Mouse (Mus musculus) liver, adult 2 months (tissue): Measurements from ENCODE around the gene Sgpp2. TPM values are rescaled to one million over a fixed set of nuclear protein-coding genes. Genes with fewer than 3 reads are reported as not detected.

Experiments used
- DNase-seq: peaks from one replicate; pipeline ENCODE4 v3.0.0-alpha.2; 2011; ENCODE audit warnings: low read depth, low spot score; ENCODE audit errors: extremely low read depth
- H3K27ac ChIP-seq: fragments of 200-500 bp; replicated peaks from 2 replicates; pipeline ENCODE4 v1.5.1; 2012; ENCODE audit warnings: low read depth, mild to moderate bottlenecking, control low read depth, inconsistent platforms, low read length; ENCODE audit not compliant: insufficient read depth
- H3K27me3 ChIP-seq: fragments of 200-500 bp; 2 replicates; pipeline ENCODE4 v1.6.1; 2012; ENCODE audit warnings: mild to moderate bottlenecking, moderate library complexity, low read length, inconsistent platforms; ENCODE audit not compliant: control insufficient read depth, insufficient read depth
- H3K36me3 ChIP-seq: fragments of 200-500 bp; 2 replicates; pipeline ENCODE4 v1.6.1; 2012; ENCODE audit warnings: low read length, inconsistent platforms; ENCODE audit not compliant: control insufficient read depth, insufficient read depth
- H3K4me1 ChIP-seq: fragments of 200-500 bp; 2 replicates; pipeline ENCODE4 v1.6.1; 2011; ENCODE audit warnings: low read length; ENCODE audit not compliant: control insufficient read depth, insufficient read depth
- H3K4me3 ChIP-seq: fragments of 200-500 bp; 2 replicates; pipeline ENCODE4 v1.5.1; 2011; ENCODE audit warnings: low read depth, mild to moderate bottlenecking, control low read depth, low read length, moderate library complexity; ENCODE audit not compliant: insufficient read depth
- H3K79me2 ChIP-seq: fragments of 200-500 bp; 2 replicates; pipeline ENCODE4 v1.6.1; 2012; ENCODE audit warnings: inconsistent platforms, mild to moderate bottlenecking, low read length, moderate library complexity; ENCODE audit not compliant: control insufficient read depth, insufficient read depth
- H3K9ac ChIP-seq: fragments of 200-500 bp; 2 replicates; pipeline ENCODE4 v1.6.1; 2012; ENCODE audit warnings: low read depth, mild to moderate bottlenecking, control low read depth, inconsistent platforms, low read length
- CTCF ChIP-seq: fragments of 200-500 bp; IDR thresholded peaks from 2 replicates; pipeline ENCODE4 v1.5.1; 2011; ENCODE audit warnings: low read depth, low read length, control low read depth
- POLR2A ChIP-seq: fragments of 200-500 bp; IDR thresholded peaks from 2 replicates; pipeline ENCODE4 v1.6.1; 2011; ENCODE audit warnings: low read length, control low read depth; ENCODE audit not compliant: insufficient read depth; ENCODE audit errors: extremely low read depth
- WGBS: fragments of 180-500 bp; shearing (Covaris S2); methylation state at CpG from one replicate; pipeline ENCODE4 v1.1.7; 2018; 5-methylcytosine and 5-hydroxymethylcytosine counted together
- polyA plus RNA-seq: library from polyadenylated mRNA; depleted of rRNA; stranded (reverse); fragments of >200 nt; gene quantifications from 2 replicates; pipeline ENCODE4 v1.2.3, GENCODE M21; 2012
- total RNA-seq: library from RNA; depleted of rRNA; stranded (reverse); fragments of >200 nt; gene quantifications from 2 replicates; pipeline ENCODE4 v1.2.3, GENCODE M21; 2014

Gene Sgpp2
- total and polyA plus RNA-seq, 2 experiments, result 0.09 TPM

DNA sequence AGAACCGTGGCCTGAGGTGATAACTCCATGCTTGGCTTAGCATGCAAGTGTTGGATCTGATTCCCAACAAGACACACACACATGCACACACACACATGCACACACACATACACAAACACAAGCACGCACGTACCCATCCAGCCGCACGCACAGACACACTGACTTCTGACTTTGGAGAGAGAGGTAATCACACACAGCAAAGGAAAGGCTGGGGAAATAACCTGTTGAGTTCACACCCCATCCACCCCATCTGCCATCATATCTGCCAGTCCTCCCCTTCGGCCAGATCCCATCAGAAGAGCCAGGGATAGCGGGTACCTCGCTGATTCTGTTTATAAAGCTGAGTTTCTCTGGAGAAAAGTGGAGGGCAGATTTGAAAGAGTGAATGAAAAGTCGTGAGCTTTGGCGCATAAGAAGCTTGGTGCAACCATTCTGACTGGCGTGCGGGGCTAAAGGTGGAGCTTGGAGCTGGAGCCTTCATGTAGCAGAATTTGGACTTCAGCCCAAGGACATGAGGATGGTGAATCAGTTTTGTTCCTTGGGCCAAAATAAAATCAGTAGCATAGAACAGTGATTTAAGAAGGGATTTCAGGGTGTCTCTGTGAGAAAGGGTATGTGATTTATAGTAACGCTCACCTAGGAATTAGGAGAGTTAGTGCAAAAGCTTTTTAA lies 8.1 kb downstream of the Sgpp2 start:
- 88% methylated on average over 13 of the region's 13 CpGs for WGBS
- H3K9ac ChIP-seq, result no peak overlapping the region
- H3K4me3 ChIP-seq, result no peak overlapping the region
- DNase-seq, result no peak
- no peak overlapping the region for H3K27ac ChIP-seq
- H3K27me3 ChIP-seq, result no peaks in the 10 kb centered on the region
- H3K36me3 ChIP-seq, result no peaks in the 10 kb centered on the region
- TF ChIP-seq CTCF, result no peak
- no peak for TF ChIP-seq POLR2A
- peaks cover 7% of the 10 kb centered on the region; the same call in 1 of the 2 replicates for H3K4me1 ChIP-seq
- H3K79me2 ChIP-seq, result no peaks in the 10 kb centered on the region

DNA sequence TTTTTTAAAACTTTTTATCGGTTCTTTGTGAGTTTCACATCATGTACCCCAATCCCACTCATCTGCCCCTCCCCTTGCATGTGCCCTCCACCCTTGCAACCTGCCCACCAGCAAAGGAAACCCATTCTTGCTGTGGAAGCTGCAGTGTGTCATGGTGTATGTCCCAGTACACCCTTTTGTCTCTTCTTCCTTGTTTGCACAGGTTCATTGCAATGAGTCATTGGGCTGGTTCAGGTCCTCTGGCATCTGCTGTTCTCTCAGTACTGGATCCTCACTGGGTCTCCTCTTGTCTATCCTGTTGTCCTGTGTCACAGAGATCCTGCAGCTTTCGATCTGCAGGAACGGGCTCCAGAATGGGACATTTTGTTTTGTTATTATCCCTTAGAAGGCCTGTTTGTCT lies 10.1 kb downstream of the Sgpp2 start:
- Histone ChIP-seq H3K9ac (no peak overlapping the region), H3K79me2 (no peaks in the 10 kb centered on the region), H3K36me3 (no peaks in the 10 kb centered on the region), H3K4me3 (no peak overlapping the region), H3K27ac (no peak overlapping the region), H3K27me3 (no peaks in the 10 kb centered on the region), H3K4me1 (peaks cover 7% of the 10 kb centered on the region; the same call in 1 of the 2 replicates)
- TF ChIP-seq CTCF, result no peak
- no peak for TF ChIP-seq POLR2A
- WGBS, result 94% methylated on average over 3 of the region's 3 CpGs
- no peak for DNase-seq

GRCm38 (mm10) chr1:78322098-78322778 lies 12.1 kb downstream of the Sgpp2 start:
- no peak overlapping the region for H3K9ac ChIP-seq
- DNase-seq, result peak; percentile 71
- 16% methylated on average over 7 of the region's 7 CpGs for WGBS
- no peaks in the 10 kb centered on the region for H3K79me2 ChIP-seq
- H3K4me3 ChIP-seq, result no peak overlapping the region; the same call in 1 of the 2 replicates
- no peaks in the 10 kb centered on the region for H3K27me3 ChIP-seq
- H3K4me1 ChIP-seq, result peaks cover 7% of the 10 kb centered on the region; the same call in 1 of the 2 replicates
- no peaks in the 10 kb centered on the region for H3K36me3 ChIP-seq
- TF ChIP-seq POLR2A, result no peak
- no peak for TF ChIP-seq CTCF
- H3K27ac ChIP-seq, result no peak overlapping the region

DNA sequence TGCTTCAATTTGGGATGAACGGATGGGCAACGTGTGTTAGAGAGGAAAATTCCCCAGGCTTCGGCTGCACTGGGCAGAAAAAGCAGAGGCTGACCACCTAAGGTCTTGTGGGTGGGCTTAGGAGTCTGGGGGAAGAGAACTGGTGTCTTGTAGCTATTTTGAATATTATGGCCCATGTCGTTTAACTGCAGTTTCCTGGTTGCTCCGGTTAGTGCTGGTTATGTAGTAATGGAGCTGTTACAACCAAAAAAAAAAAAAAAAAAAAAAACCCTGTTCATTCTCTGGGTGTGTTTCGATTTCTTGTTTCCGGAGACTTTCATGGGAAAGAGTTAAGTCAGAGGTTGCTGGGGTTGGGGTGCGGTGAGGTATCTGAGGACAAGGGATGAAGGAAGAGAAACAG lies 12.7 kb downstream of the Sgpp2 start:
- TF ChIP-seq CTCF, result no peak
- TF ChIP-seq POLR2A, result no peak
- no peaks in the 10 kb centered on the region for H3K79me2 ChIP-seq
- no peak for DNase-seq
- no peaks in the 10 kb centered on the region for H3K36me3 ChIP-seq
- H3K4me1 ChIP-seq, result peaks cover 7% of the 10 kb centered on the region; the same call in 1 of the 2 replicates
- no peaks in the 10 kb centered on the region for H3K27me3 ChIP-seq
- no peak overlapping the region for H3K9ac ChIP-seq
- WGBS, result 69% methylated on average over 8 of the region's 8 CpGs
- no peak overlapping the region for H3K4me3 ChIP-seq
- H3K27ac ChIP-seq, result no peak overlapping the region

GRCm38 (mm10) chr1:78324044-78324443 lies 13.9 kb downstream of the Sgpp2 start:
- Histone ChIP-seq H3K27ac (no peak overlapping the region), H3K4me3 (no peak overlapping the region), H3K27me3 (no peaks in the 10 kb centered on the region), H3K9ac (no peak overlapping the region), H3K79me2 (no peaks in the 10 kb centered on the region), H3K4me1 (peaks cover 7% of the 10 kb centered on the region; the same call in 1 of the 2 replicates), H3K36me3 (no peaks in the 10 kb centered on the region)
- 70% methylated on average over 6 of the region's 6 CpGs for WGBS
- no peak for DNase-seq
- no peak for TF ChIP-seq CTCF
- TF ChIP-seq POLR2A, result no peak

- H3K27me3 ChIP-seq, result no peaks in the 10 kb centered on the region
- H3K36me3 ChIP-seq, result no peaks in the 10 kb centered on the region
- H3K9ac ChIP-seq, result no peak overlapping the region
- H3K79me2 ChIP-seq, result no peaks in the 10 kb centered on the region
- 85% methylated on average over 6 of the region's 6 CpGs for WGBS
- H3K4me3 ChIP-seq, result no peak overlapping the region
- no peak for DNase-seq
- TF ChIP-seq CTCF (no peak), POLR2A (no peak)
- H3K27ac ChIP-seq, result no peak overlapping the region
- H3K4me1 ChIP-seq, result peaks cover 7% of the 10 kb centered on the region; the same call in 1 of the 2 replicates
Measured at GRCm38 (mm10) chr1:78325851-78326250, 15.7 kb downstream of the Sgpp2 start.
